Mouse (Mus musculus): Measurements from ENCODE around the gene Yif1b. TPM values are rescaled to one million over a fixed set of nuclear protein-coding genes. Genes with fewer than 3 reads are reported as not detected.
"Not testable (repeated sequence)": the region's sequence is repeated elsewhere in the genome, so short reads cannot be mapped to it uniquely, and the experiment has no call there.

Gene Yif1b
- polyA plus RNA-seq, 1 experiment from 2014 or later = 91.2 TPM

DNA sequence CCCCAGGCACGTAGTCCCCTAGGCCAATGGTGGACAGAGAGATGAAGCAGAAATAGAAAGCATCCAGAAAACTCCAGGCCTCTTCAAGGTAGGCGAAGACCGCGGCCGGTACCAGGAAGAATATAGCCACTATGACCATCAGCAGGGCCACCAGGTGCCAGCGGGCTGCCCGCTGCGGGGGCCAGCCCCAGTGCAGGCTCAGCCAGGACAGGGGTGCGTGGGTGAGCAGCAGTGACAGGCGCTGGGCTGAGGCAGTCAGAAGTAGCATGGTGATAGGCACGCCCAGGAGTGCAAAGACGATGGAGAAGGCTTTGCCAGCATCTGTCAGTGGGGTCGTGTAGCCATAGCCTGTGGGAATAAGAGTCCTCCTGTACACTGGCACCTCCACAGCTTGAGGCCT lies 12.6 kb upstream of the Yif1b start:
- ATAC-seq (replicated peaks) = peak; percentile 49
- Histone ChIP-seq H3K27ac (no peak overlapping the region), H3K9ac (no peak overlapping the region; the same call in 1 of the 2 replicates), H3K4me1 (peaks cover 12% of the 10 kb centered on the region), H3K4me2 (peak overlapping the region; percentile 45), H3K4me3 (no peak overlapping the region), H3K36me3 (replicated peaks) (no peaks in the 10 kb centered on the region), H3K27me3 (replicated peaks) (peaks cover 11% of the 10 kb centered on the region; the same call in 1 of the 2 replicates), H3K9me3 (no peaks in the 10 kb centered on the region)
- WGBS = 69% methylated on average over 13 of the region's 13 CpGs

DNA sequence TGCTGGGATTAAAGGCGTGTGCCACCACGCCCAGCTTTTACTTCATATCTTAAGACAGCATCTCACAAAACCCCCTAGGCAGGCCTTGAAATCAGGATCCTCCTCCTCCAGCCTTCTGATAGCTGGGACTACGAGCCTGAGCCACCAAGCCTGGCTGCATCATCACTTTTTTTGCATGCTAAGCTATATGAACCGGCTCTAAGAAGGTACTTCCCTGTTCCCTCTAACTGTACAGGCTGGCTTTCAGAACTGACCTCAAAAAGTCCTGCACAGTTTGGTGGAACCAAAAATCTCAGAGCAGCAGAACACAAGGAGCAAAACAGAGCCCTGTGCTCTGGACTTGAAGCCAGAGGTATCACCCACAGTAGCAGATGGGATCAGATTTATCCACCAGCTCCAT lies 9.9 kb upstream of the Yif1b start:
- H3K9me3 ChIP-seq = no peaks in the 10 kb centered on the region
- no peak overlapping the region for H3K9ac ChIP-seq
- H3K4me2 ChIP-seq = no peak overlapping the region
- no peak overlapping the region for H3K4me3 ChIP-seq
- no peaks in the 10 kb centered on the region for H3K36me3 ChIP-seq (replicated peaks)
- H3K4me1 ChIP-seq = peaks cover 20% of the 10 kb centered on the region
- 77% methylated on average over 4 of the region's 4 CpGs for WGBS
- H3K27ac ChIP-seq = no peak overlapping the region
- no peak for ATAC-seq (replicated peaks)
- H3K27me3 ChIP-seq (replicated peaks) = peaks cover 33% of the 10 kb centered on the region

- H3K9me3 ChIP-seq = no peaks in the 10 kb centered on the region
- H3K27me3 ChIP-seq (replicated peaks) = peaks cover 44% of the 10 kb centered on the region
- H3K4me3 ChIP-seq = no peak overlapping the region
- 15% methylated on average over 3 of the region's 3 CpGs for WGBS
- no peak for ATAC-seq (replicated peaks)
- H3K9ac ChIP-seq = no peak overlapping the region
- H3K27ac ChIP-seq = no peak overlapping the region
- no peaks in the 10 kb centered on the region for H3K36me3 ChIP-seq (replicated peaks)
- H3K4me2 ChIP-seq = no peak overlapping the region
- H3K4me1 ChIP-seq = peaks cover 9% of the 10 kb centered on the region
Observed at GRCm38 (mm10) chr7:29230560-29230959, 7.6 kb upstream of the Yif1b start.

GRCm38 (mm10) chr7:29231517-29231916 lies 6.6 kb upstream of the Yif1b start:
- H3K4me2 ChIP-seq = peak overlapping the region; percentile 94; the same call in 1 of the 2 replicates
- H3K4me3 ChIP-seq = peak overlapping the region; percentile 46; the same call in 1 of the 2 replicates
- no peak overlapping the region for H3K27ac ChIP-seq
- H3K9ac ChIP-seq = no peak overlapping the region
- WGBS = 51% methylated on average over 3 of the region's 3 CpGs
- H3K4me1 ChIP-seq = peaks cover 8% of the 10 kb centered on the region
- no peak for ATAC-seq (replicated peaks)
- H3K36me3 ChIP-seq (replicated peaks) = no peaks in the 10 kb centered on the region
- H3K27me3 ChIP-seq (replicated peaks) = peaks cover 44% of the 10 kb centered on the region
- no peaks in the 10 kb centered on the region for H3K9me3 ChIP-seq

GRCm38 (mm10) chr7:29232247-29233013 lies 5.7 kb upstream of the Yif1b start, which contains the start of gene Kcnk6:
Gene Kcnk6, minus strand, starts transcription at chr7:29232515.
- Histone ChIP-seq H3K4me3 (peak within 1 kb of the TSS; percentile 46), H3K9me3 (no peaks in the 10 kb centered on the region), H3K27me3 (replicated peaks) (peaks cover 44% of the 10 kb centered on the region), H3K27ac (no peak within 1 kb of the TSS), H3K9ac (peak within 1 kb of the TSS; percentile 54), H3K4me2 (peak within 1 kb of the TSS; percentile 94), H3K4me1 (peaks cover 8% of the 10 kb centered on the region), H3K36me3 (replicated peaks) (no peaks in the 10 kb centered on the region)
- ATAC-seq (replicated peaks) = 0 out of 2 replicates have a peak, but pooled peaks have one; percentile 32
- WGBS = 1% methylated on average over 62 of the region's 62 CpGs

GRCm38 (mm10) chr7:29233745-29234144 lies 4.4 kb upstream of the Yif1b start:
- ATAC-seq (replicated peaks) = no peak
- WGBS = 74% methylated on average over 6 of the region's 6 CpGs
- Histone ChIP-seq H3K27ac (no peak overlapping the region), H3K9ac (no peak overlapping the region), H3K4me2 (no peak overlapping the region), H3K4me1 (peaks cover 11% of the 10 kb centered on the region), H3K9me3 (no peaks in the 10 kb centered on the region), H3K27me3 (replicated peaks) (peaks cover 44% of the 10 kb centered on the region), H3K36me3 (replicated peaks) (no peaks in the 10 kb centered on the region), H3K4me3 (no peak overlapping the region)

DNA sequence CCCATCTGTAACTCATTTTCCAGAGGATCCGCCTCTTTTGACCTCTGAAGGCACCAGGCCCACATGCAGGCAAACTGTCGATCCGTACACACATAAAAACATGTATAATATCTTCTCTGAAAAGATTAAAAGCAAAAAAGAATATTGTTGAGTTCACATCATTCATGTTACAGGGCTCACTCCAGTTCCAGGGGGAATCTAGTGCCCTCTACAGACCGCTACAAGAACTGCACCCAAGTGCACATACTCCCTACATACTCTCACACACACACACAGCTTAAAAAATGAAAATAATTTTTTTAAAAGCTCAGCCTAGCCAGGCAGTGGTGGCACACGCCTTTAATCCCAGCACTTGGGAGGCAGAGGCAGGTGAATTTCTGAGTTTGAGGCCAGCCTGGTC lies 3.5 kb upstream of the Yif1b start:
- ATAC-seq (replicated peaks) = no peak
- WGBS = 82% methylated on average over 5 of the region's 5 CpGs
- Histone ChIP-seq H3K27me3 (replicated peaks) (peaks cover 41% of the 10 kb centered on the region), H3K36me3 (replicated peaks) (no peaks in the 10 kb centered on the region), H3K4me1 (peaks cover 20% of the 10 kb centered on the region), H3K9me3 (no peaks in the 10 kb centered on the region), H3K9ac (no peak overlapping the region), H3K4me2 (no peak overlapping the region), H3K4me3 (no peak overlapping the region), H3K27ac (no peak overlapping the region)

GRCm38 (mm10) chr7:29236593-29236992 lies 1.5 kb upstream of the Yif1b start:
- Histone ChIP-seq H3K9me3 (no peaks in the 10 kb centered on the region), H3K4me3 (no peak overlapping the region), H3K27me3 (replicated peaks) (peaks cover 24% of the 10 kb centered on the region), H3K9ac (no peak overlapping the region), H3K4me1 (peaks cover 20% of the 10 kb centered on the region), H3K27ac (no peak overlapping the region), H3K4me2 (no peak overlapping the region), H3K36me3 (replicated peaks) (no peaks in the 10 kb centered on the region)
- 90% methylated on average over 4 of the region's 4 CpGs for WGBS
- no peak for ATAC-seq (replicated peaks)

DNA sequence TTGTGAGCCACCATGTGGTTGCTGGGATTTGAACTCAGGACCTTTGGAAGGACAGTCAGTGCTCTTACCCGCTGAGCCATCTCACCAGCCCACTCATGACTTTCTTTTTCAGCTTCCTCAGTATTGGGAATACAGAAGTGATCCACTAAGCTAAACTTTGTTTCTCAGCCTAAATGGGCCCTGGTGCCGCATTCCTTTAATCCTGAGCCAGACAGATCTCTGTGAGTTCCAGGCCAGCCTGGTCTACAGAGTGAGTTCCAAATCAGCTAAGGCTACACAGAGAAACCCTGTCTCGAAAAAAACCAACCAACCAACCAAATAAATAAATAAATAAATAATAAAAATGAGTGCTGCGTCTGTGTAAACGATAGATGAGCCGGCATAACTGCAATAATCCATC lies 533 bp upstream of the Yif1b start:
- Histone ChIP-seq H3K4me3 (peak overlapping the region; percentile 69), H3K4me1 (peaks cover 12% of the 10 kb centered on the region), H3K27me3 (replicated peaks) (peaks cover 14% of the 10 kb centered on the region), H3K9ac (peak overlapping the region; percentile 51; the same call in 1 of the 2 replicates), H3K27ac (peak overlapping the region; percentile 89), H3K4me2 (peak overlapping the region; percentile 67)
- H3K9me3 ChIP-seq; H3K36me3 ChIP-seq (replicated peaks): not testable (repeated sequence)
- 25% methylated on average over 6 of the region's 6 CpGs for WGBS
- peak; percentile 21 for ATAC-seq (replicated peaks)

DNA sequence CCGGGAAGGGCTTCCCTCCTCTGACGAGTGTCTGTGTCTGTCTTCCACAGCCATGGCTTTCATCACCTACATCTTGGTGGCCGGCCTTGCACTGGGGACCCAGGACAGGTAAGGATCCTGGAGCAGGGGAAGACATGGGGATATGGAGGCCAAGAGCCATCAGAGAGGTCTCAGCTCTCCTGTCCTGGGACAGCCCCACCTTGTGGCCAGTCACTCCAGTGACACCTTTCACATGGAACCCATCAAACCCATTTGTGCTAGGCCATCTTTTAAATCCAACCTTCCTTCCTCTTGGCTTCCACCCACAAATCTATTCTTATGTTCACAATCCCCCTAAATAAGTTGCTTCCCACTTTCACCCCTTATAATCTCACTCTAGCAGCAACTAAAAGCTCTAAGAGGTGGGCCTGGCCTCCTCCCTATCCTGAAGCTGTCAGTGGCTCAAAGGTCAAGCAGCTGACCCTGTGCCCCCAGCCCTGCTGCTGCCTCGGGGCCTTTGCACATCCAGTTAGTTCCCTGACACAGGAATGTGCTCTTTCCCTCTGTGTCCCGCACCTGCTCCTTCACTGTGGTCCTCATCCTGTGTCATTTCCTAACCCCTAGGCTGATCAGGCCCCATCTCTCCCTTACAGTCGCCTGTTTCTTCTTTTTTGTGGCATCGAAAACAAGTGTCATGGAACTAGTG lies 6.7 kb downstream of the Yif1b start:
- H3K27me3 ChIP-seq (replicated peaks) = peaks cover 14% of the 10 kb centered on the region
- no peak overlapping the region for H3K9ac ChIP-seq
- 86% methylated on average over 7 of the region's 7 CpGs for WGBS
- no peak for ATAC-seq (replicated peaks)
- peaks cover 7% of the 10 kb centered on the region; the same call in 1 of the 2 replicates for H3K4me1 ChIP-seq
- H3K4me3 ChIP-seq = no peak overlapping the region
- H3K4me2 ChIP-seq = no peak overlapping the region
- no peaks in the 10 kb centered on the region for H3K9me3 ChIP-seq
- no peak overlapping the region for H3K27ac ChIP-seq
- H3K36me3 ChIP-seq (replicated peaks) = no peaks in the 10 kb centered on the region

- no peaks in the 10 kb centered on the region for H3K9me3 ChIP-seq
- no peak overlapping the region for H3K27ac ChIP-seq
- 90% methylated on average over 5 of the region's 5 CpGs for WGBS
- H3K4me1 ChIP-seq = peaks cover 7% of the 10 kb centered on the region; the same call in 1 of the 2 replicates
- H3K9ac ChIP-seq = no peak overlapping the region
- H3K4me2 ChIP-seq = no peak overlapping the region
- H3K4me3 ChIP-seq = no peak overlapping the region
- peaks cover 14% of the 10 kb centered on the region for H3K27me3 ChIP-seq (replicated peaks)
- no peak for ATAC-seq (replicated peaks)
- no peaks in the 10 kb centered on the region for H3K36me3 ChIP-seq (replicated peaks)
Observed at GRCm38 (mm10) chr7:29246015-29246414, 7.9 kb downstream of the Yif1b start.

DNA sequence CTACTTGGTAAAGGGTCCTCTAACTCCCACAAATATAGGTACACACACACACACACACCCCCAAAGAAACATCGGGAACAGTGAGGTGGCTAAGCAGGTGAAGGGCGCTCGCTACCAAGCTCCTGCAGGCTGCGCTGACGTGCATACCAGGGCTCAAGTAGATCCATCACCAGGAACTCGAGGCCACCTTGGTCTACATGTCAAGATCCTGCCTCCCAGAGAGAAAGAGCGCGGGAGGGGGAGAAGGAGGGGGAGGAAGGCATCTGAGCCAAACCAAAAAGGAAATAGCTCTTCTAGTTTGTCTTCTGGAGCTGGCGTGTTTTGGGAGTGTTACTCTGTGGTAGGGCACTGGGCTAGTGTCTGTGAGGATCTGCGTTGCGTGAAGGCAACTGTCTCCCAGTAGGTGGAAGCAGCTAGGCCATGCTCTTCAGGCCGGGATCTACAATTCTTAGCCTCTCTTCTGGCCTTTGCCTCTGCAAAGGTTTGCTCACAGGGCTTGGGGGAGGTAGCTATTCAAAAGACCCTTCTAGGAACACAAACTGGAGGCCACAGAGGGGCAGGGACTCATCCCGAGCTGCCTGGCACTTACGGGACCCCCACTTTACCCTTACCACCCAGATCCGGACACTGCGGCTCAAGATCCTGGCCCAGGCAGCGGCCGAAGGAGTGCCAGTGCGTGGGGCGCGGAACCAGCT lies 8.6 kb downstream of the Yif1b start:
- no peak for ATAC-seq (replicated peaks)
- Histone ChIP-seq H3K36me3 (replicated peaks) (no peaks in the 10 kb centered on the region), H3K9ac (no peak overlapping the region), H3K4me2 (no peak overlapping the region), H3K9me3 (no peaks in the 10 kb centered on the region), H3K27ac (no peak overlapping the region), H3K4me1 (peaks cover 7% of the 10 kb centered on the region; the same call in 1 of the 2 replicates), H3K27me3 (replicated peaks) (peaks cover 14% of the 10 kb centered on the region), H3K4me3 (no peak overlapping the region)
- WGBS = 86% methylated on average over 21 of the region's 21 CpGs
